Mouse (Mus musculus) midbrain, embryonic 15.5 days (tissue): Measurements from ENCODE around the gene Fdps. TPM values are rescaled to one million over a fixed set of nuclear protein-coding genes. Genes with fewer than 3 reads are reported as not detected.

ENCODE experiments used
- ATAC-seq: fragments of 200-750 bp; cut with Nextera tagmentation; replicated peaks from 2 replicates; pipeline ENCODE4 v1.8.0; 2017; ENCODE audit warnings: moderate TSS enrichment
- H3K27ac ChIP-seq: fragments of 300-500 bp; sonication (generic); 2 replicates; pipeline ENCODE4 v1.5.1; 2015; ENCODE audit warnings: mild to moderate bottlenecking, inconsistent platforms
- H3K27me3 ChIP-seq: fragments of 300-500 bp; sonication (generic); replicated peaks from 2 replicates; pipeline ENCODE4 v1.6.1; 2015; ENCODE audit warnings: inconsistent platforms
- H3K36me3 ChIP-seq: fragments of 300-500 bp; sonication (generic); replicated peaks from 2 replicates; pipeline ENCODE4 v1.6.1; 2015; ENCODE audit warnings: inconsistent platforms
- H3K4me1 ChIP-seq: fragments of 300-500 bp; sonication (generic); 2 replicates; pipeline ENCODE4 v1.6.1; 2015; ENCODE audit warnings: inconsistent platforms
- H3K4me2 ChIP-seq: fragments of 300-500 bp; sonication (generic); 2 replicates; pipeline ENCODE4 v1.6.1; 2015; ENCODE audit warnings: inconsistent platforms, mild to moderate bottlenecking, moderate library complexity
- H3K4me3 ChIP-seq: fragments of 300-500 bp; sonication (generic); 2 replicates; pipeline ENCODE4 v1.5.1; 2015; ENCODE audit warnings: mild to moderate bottlenecking, inconsistent platforms
- H3K9ac ChIP-seq: fragments of 300-500 bp; sonication (generic); 2 replicates; pipeline ENCODE4 v1.6.1; 2015; ENCODE audit warnings: mild to moderate bottlenecking, inconsistent platforms
- H3K9me3 ChIP-seq: fragments of 300-500 bp; sonication (generic); 2 replicates; pipeline ENCODE4 v1.6.1; 2016; ENCODE audit warnings: inconsistent platforms
- WGBS: fragments of 180-500 bp; shearing (Covaris S2); methylation state at CpG from one replicate; pipeline ENCODE4 v1.1.7; 2015; ENCODE audit warnings: mixed read lengths; 5-methylcytosine and 5-hydroxymethylcytosine counted together
- polyA plus RNA-seq: library from polyadenylated mRNA; unstranded; fragments of >200 nt; fragmentation: Nextera tagmentation; extraction: Ambion mirVana; gene quantifications from 2 replicates; pipeline ENCODE4 v1.2.1, GENCODE M21; 2015

The Fdps gene
- polyA plus RNA-seq, 1 experiment from 2014 or later, result 461 TPM

GRCm38 (mm10) chr3:89100811-89101210 is 948 bp downstream of the Fdps start, which contains the start of gene Gm43738:
TSS of gene Gm43738 (minus strand) at chr3:89101099.
- Histone ChIP-seq H3K36me3 (peaks cover 21% of the 10 kb centered on the region), H3K4me1 (peaks cover 35% of the 10 kb centered on the region), H3K4me2 (peak within 1 kb of the TSS; percentile 80), H3K4me3 (peak within 1 kb of the TSS; percentile 69), H3K9me3 (no peaks in the 10 kb centered on the region), H3K9ac (peak within 1 kb of the TSS; percentile 49), H3K27me3 (no peaks in the 10 kb centered on the region), H3K27ac (peak within 1 kb of the TSS; percentile 84)
- 42% methylated on average over 7 of the region's 7 CpGs for WGBS
- no peak for ATAC-seq

GRCm38 (mm10) chr3:89094021-89094420 is 7.7 kb downstream of the Fdps start:
- WGBS, result 84% methylated on average over 10 of the region's 10 CpGs
- no peak overlapping the region for H3K9ac ChIP-seq
- H3K27me3 ChIP-seq, result no peaks in the 10 kb centered on the region
- no peak overlapping the region for H3K4me3 ChIP-seq
- no peak for ATAC-seq
- no peaks in the 10 kb centered on the region for H3K9me3 ChIP-seq
- peaks cover 34% of the 10 kb centered on the region for H3K4me1 ChIP-seq
- H3K36me3 ChIP-seq, result peaks cover 22% of the 10 kb centered on the region
- H3K27ac ChIP-seq, result peak overlapping the region; percentile 86; the same call in 1 of the 2 replicates
- no peak overlapping the region for H3K4me2 ChIP-seq

- ATAC-seq, result peak; percentile 88
- Histone ChIP-seq H3K4me1 (peaks cover 33% of the 10 kb centered on the region), H3K27ac (peak within 1 kb of the TSS; percentile 86), H3K27me3 (0 out of 2 replicates have a peak, but pooled peaks cover 2% of the 10 kb centered on the region), H3K9me3 (no peaks in the 10 kb centered on the region), H3K36me3 (peaks cover 25% of the 10 kb centered on the region), H3K4me2 (peak within 1 kb of the TSS; percentile 92), H3K9ac (peak within 1 kb of the TSS; percentile 75), H3K4me3 (peak within 1 kb of the TSS; percentile 56)
- WGBS, result under 1% methylated on average over 18 of the region's 18 CpGs
These were observed 8.6 kb downstream of the Fdps start, which contains the start of gene Rusc1 for GRCm38 (mm10) chr3:89093175-89093574. TSS of gene Rusc1 (minus strand) at chr3:89093311.

- Histone ChIP-seq H3K9ac (peak overlapping the region; percentile 75), H3K36me3 (peaks cover 28% of the 10 kb centered on the region), H3K27ac (peak overlapping the region; percentile 86), H3K27me3 (0 out of 2 replicates have a peak, but pooled peaks cover 2% of the 10 kb centered on the region), H3K4me2 (peak overlapping the region; percentile 92), H3K4me3 (peak overlapping the region; percentile 56), H3K4me1 (peaks cover 37% of the 10 kb centered on the region), H3K9me3 (no peaks in the 10 kb centered on the region)
- ATAC-seq, result peak; percentile 32
- 15% methylated on average over 11 of the region's 11 CpGs for WGBS
These were observed 9.2 kb downstream of the Fdps start for GRCm38 (mm10) chr3:89092509-89093090.

GRCm38 (mm10) chr3:89091811-89092508 is 9.8 kb downstream of the Fdps start:
- peaks cover 26% of the 10 kb centered on the region for H3K36me3 ChIP-seq
- 0 out of 2 replicates have a peak, but pooled peaks cover 2% of the 10 kb centered on the region for H3K27me3 ChIP-seq
- H3K27ac ChIP-seq, result peak overlapping the region; percentile 86
- H3K4me2 ChIP-seq, result peak overlapping the region; percentile 92
- peaks cover 38% of the 10 kb centered on the region for H3K4me1 ChIP-seq
- H3K9me3 ChIP-seq, result no peaks in the 10 kb centered on the region
- 6% methylated on average over 20 of the region's 20 CpGs for WGBS
- H3K9ac ChIP-seq, result peak overlapping the region; percentile 75
- ATAC-seq, result no peak
- H3K4me3 ChIP-seq, result peak overlapping the region; percentile 56

GRCm38 (mm10) chr3:89090694-89091655 is 10.8 kb downstream of the Fdps start:
- H3K4me2 ChIP-seq, result peak overlapping the region; percentile 92
- H3K36me3 ChIP-seq, result peaks cover 25% of the 10 kb centered on the region
- no peaks in the 10 kb centered on the region for H3K9me3 ChIP-seq
- H3K4me1 ChIP-seq, result peaks cover 38% of the 10 kb centered on the region
- peak overlapping the region; percentile 75 for H3K9ac ChIP-seq
- H3K4me3 ChIP-seq, result peak overlapping the region; percentile 56
- H3K27ac ChIP-seq, result peak overlapping the region; percentile 86
- peak; percentile 28 for ATAC-seq
- under 1% methylated on average over 70 of the region's 74 CpGs for WGBS
- 0 out of 2 replicates have a peak, but pooled peaks cover 2% of the 10 kb centered on the region for H3K27me3 ChIP-seq

GRCm38 (mm10) chr3:89089882-89090591 is 11.7 kb downstream of the Fdps start:
- Histone ChIP-seq H3K4me1 (peaks cover 38% of the 10 kb centered on the region), H3K4me3 (peak overlapping the region; percentile 56), H3K27ac (peak overlapping the region; percentile 86), H3K9ac (peak overlapping the region; percentile 75), H3K27me3 (0 out of 2 replicates have a peak, but pooled peaks cover 2% of the 10 kb centered on the region), H3K36me3 (peaks cover 28% of the 10 kb centered on the region), H3K4me2 (peak overlapping the region; percentile 92), H3K9me3 (no peaks in the 10 kb centered on the region)
- under 1% methylated on average over 40 of the region's 40 CpGs for WGBS
- ATAC-seq, result peak; percentile 69

- no peak for ATAC-seq
- 0 out of 2 replicates have a peak, but pooled peaks cover 2% of the 10 kb centered on the region for H3K27me3 ChIP-seq
- H3K36me3 ChIP-seq, result peaks cover 34% of the 10 kb centered on the region
- WGBS, result 71% methylated on average over 14 of the region's 14 CpGs
- no peak overlapping the region for H3K9ac ChIP-seq
- peaks cover 38% of the 10 kb centered on the region for H3K4me1 ChIP-seq
- no peaks in the 10 kb centered on the region for H3K9me3 ChIP-seq
- peak overlapping the region; percentile 92 for H3K4me2 ChIP-seq
- H3K4me3 ChIP-seq, result peak overlapping the region; percentile 56; the same call in 1 of the 2 replicates
- H3K27ac ChIP-seq, result no peak overlapping the region
These were observed 12.8 kb downstream of the Fdps start for GRCm38 (mm10) chr3:89088974-89089373.

- Histone ChIP-seq H3K4me3 (no peak overlapping the region), H3K36me3 (peaks cover 37% of the 10 kb centered on the region), H3K9ac (no peak overlapping the region), H3K4me2 (0 out of 2 replicates have a peak overlapping the region, but pooled peaks have one; percentile 16), H3K27me3 (0 out of 2 replicates have a peak, but pooled peaks cover 2% of the 10 kb centered on the region), H3K4me1 (peaks cover 33% of the 10 kb centered on the region), H3K27ac (no peak overlapping the region), H3K9me3 (no peaks in the 10 kb centered on the region)
- ATAC-seq, result no peak
- 32% methylated on average over 21 of the region's 21 CpGs for WGBS
These were observed 14.2 kb downstream of the Fdps start for GRCm38 (mm10) chr3:89087338-89088110.

- no peak overlapping the region for H3K4me3 ChIP-seq
- H3K4me2 ChIP-seq, result no peak overlapping the region
- peaks cover 17% of the 10 kb centered on the region for H3K4me1 ChIP-seq
- WGBS, result 84% methylated on average over 12 of the region's 12 CpGs
- H3K36me3 ChIP-seq, result peaks cover 41% of the 10 kb centered on the region
- H3K27ac ChIP-seq, result no peak overlapping the region
- 0 out of 2 replicates have a peak, but pooled peaks cover 2% of the 10 kb centered on the region for H3K27me3 ChIP-seq
- no peaks in the 10 kb centered on the region for H3K9me3 ChIP-seq
- no peak for ATAC-seq
- H3K9ac ChIP-seq, result no peak overlapping the region
These were observed 17.0 kb downstream of the Fdps start for GRCm38 (mm10) chr3:89084654-89085190.
